Mouse (Mus musculus): ENCODE data around the gene Gm43064. TPM values are rescaled to one million over a fixed set of nuclear protein-coding genes. Genes with fewer than 3 reads are reported as not detected.

Gm43064 gene
- polyA plus RNA-seq, 1 experiment from 2014 or later: 0.55 TPM

GRCm38 (mm10) chr3:103851481-103851880 is 42.1 kb downstream of the Gm43064 start:
- POLR2A ChIA-PET: interaction anchor here (1.0 kb wide), 1 partner anchor 11 kb away, joined by 3 read pairs; no protein-coding TSS in a partner anchor
- no peak for TF ChIP-seq CTCF (IDR thresholded peaks at IDR 0.05)

GRCm38 (mm10) chr3:103851882-103852281 is 42.5 kb downstream of the Gm43064 start:
- ChIA-PET POLR2A (no interaction called here), CTCF (interaction anchor here (0.9 to 3.3 kb wide), 13 partner anchors 10 to 151 kb away, joined by 3 to 22 read pairs (median 5); partner anchors contain the start of genes Bcl2l15 and Rsbn1)
- ATAC-seq (no peak), DNase-seq (ENCODE audit: low read depth, low spot score) (no peak)
- in situ Hi-C loops (cut with MboI; ENCODE audit: low pct_unique_long_range_greater_than_20kb): no loop called here
- no peaks in the 10 kb centered on the region for H3K27me3 ChIP-seq
- no peak for TF ChIP-seq CTCF (IDR thresholded peaks at IDR 0.05)

More at GRCm38 (mm10) chr3:103851481-103851880, 42.1 kb downstream of the Gm43064 start:
- CTCF ChIA-PET: interaction anchor here (1.0 to 3.3 kb wide), 10 partner anchors 9 to 151 kb away, joined by 3 to 22 read pairs (median 5); no protein-coding TSS in a partner anchor
- in situ Hi-C loops (cut with MboI; ENCODE audit: low pct_unique_long_range_greater_than_20kb): no loop called here
- no peaks in the 10 kb centered on the region for H3K27me3 ChIP-seq
- no peak for ATAC-seq
- no peak for DNase-seq (ENCODE audit: low read depth, low spot score)

DNA sequence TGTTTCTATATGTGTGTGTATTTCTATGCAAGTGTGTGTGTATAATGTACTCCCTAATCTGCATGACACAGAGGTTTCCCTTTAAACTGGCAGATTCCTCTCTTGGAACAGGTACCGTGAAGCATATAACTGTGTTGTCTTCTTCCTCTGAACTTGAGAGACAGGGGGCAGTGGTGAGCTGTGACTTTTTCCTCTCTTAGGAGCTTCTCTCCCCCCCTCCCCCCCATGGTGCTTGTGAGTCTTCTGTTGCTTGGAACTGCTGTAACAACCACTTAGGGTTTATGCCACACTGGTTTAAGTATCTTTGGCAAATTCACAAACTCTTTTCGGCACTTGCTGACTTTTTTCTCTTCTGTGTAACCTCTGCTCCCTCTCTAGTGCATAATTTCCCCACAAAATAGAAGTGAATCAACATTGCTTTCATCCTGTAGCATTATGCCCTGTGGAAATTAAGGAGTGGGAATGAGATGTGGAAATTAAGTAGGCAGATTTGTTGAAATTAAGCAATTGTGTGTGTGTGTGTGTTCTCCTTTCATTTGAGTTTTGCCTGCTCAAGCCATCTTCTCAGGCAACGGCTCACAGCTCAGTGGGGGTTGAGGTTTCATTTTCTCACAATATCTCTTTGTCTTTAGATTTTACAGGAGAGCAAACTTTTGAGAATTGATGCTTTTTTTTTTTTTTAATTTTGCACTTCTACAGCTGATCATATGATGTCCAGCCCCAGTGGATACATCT is 43.4 kb downstream of the Gm43064 start:
- ChIA-PET POLR2A (no interaction called here), CTCF (interaction anchor here (0.8 to 3.3 kb wide), 19 partner anchors 9 to 150 kb away, joined by 3 to 22 read pairs (median 5); partner anchors contain the start of genes Bcl2l15 and Rsbn1)
- in situ Hi-C loops (cut with MboI; ENCODE audit: low pct_unique_long_range_greater_than_20kb): no loop called here

DNA sequence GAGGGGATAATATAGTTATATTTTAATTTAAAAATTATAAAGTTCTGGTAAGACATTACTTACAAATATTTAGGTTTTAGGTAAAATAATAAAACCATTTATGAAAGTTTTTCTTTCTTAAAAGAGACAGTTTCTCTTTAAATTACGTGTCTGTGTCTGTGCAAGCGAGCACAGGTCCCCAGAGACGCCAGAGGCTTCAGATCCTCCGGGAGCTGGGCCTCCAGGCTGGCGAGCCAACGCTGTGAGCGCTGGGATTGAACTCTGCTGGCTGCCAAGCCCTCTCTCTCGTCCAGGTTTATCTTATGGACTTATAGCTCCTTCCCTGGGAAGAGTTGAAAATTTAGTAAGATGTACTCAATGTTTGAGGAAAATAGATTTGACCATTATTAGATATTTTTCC is 44.4 kb downstream of the Gm43064 start:
- ATAC-seq: no peak
- DNase-seq (ENCODE audit: low read depth, low spot score): no peak
- in situ Hi-C loops (cut with MboI; ENCODE audit: low pct_unique_long_range_greater_than_20kb): no loop called here
- CTCF ChIA-PET: interaction anchor here (1.3 to 3.3 kb wide), 6 partner anchors 8 to 60 kb away, joined by 3 to 22 read pairs (median 4); partner anchors contain the start of gene Rsbn1
- POLR2A ChIA-PET: no interaction called here
- no peak for TF ChIP-seq CTCF (IDR thresholded peaks at IDR 0.05)
- no peaks in the 10 kb centered on the region for H3K27me3 ChIP-seq

More for the DNA sequence above, 43.4 kb downstream of the Gm43064 start:
- H3K27me3 ChIP-seq: no peaks in the 10 kb centered on the region
- TF ChIP-seq CTCF (IDR thresholded peaks at IDR 0.05): peak; percentile 79
- DNase-seq (ENCODE audit: low read depth, low spot score) (no peak), ATAC-seq (peak; percentile 47)

DNA sequence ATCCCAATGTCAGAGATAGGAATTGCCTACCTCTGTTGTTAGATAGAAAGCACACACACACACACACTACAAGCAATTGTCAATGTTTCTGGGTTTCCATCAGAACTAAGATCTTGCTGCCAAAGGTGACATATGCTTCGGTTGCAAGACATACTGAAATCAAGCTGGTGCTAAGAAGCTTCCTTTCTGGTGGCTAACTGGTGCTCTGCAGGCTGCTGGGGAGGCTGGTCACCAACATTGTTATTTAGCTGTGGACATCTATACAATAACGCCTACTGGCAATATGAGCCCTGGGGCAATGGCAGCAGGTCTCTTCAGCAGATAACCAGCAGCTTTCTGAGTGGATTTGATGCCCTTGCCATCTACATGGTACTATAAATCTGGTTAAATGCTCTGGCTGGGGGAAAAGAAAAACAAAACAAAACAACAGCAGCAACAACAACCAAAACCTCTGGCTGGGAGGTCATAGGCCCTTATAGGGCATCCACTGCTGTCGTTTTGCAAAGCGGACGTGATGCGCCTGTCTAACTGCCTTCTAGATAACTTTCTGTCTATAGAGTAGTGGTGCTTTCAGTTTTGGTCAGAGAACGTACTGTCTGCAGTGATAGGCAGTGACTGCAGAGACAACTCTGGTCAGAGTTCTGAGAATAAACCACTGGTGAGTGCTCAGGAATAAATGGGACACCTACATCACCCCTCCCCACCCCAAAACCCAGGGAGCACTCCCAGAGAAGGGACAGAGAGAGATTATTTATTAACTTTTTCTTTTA is 47.8 kb downstream of the Gm43064 start:
- no peaks in the 10 kb centered on the region for H3K27me3 ChIP-seq
- in situ Hi-C loops (cut with MboI; ENCODE audit: low pct_unique_long_range_greater_than_20kb): no loop called here
- no peak for ATAC-seq
- DNase-seq (ENCODE audit: low read depth, low spot score): no peak
- CTCF ChIA-PET: interaction anchor here (1.5 kb wide), 1 partner anchor 17 kb away, joined by 3 read pairs; no protein-coding TSS in a partner anchor
- no peak for TF ChIP-seq CTCF (IDR thresholded peaks at IDR 0.05)
- POLR2A ChIA-PET: no interaction called here

DNA sequence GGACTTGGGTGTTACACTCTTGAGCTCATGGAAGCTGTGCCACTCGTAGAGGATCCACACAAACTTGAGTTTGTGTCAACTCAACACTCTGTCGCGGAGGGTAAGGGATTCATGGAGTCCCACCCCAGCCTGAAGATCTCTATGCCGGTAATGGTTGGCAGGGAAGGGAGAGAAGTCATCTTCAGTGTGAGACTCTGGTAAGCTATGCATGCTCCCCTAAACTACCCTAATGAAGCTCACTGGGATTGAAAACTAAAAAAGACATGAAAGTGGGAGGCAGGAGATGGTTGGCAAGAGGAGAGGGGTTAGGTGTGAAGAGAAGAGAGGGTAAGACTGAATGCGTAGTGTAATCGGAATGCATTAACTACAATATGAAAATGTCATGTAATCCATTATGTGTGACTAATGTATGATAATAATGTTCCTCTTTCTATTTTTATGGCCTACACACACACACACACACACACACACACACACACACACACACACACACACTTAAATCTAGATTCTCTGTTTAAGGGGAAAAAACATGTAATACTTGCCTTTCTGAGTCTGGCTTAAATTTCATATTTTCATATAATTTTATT is 48.7 kb downstream of the Gm43064 start:
- no peak for TF ChIP-seq CTCF (IDR thresholded peaks at IDR 0.05)
- no peak for DNase-seq (ENCODE audit: low read depth, low spot score)
- in situ Hi-C loops (cut with MboI; ENCODE audit: low pct_unique_long_range_greater_than_20kb): no loop called here
- CTCF ChIA-PET: interaction anchor here (1.5 kb wide), 1 partner anchor 16 kb away, joined by 3 read pairs; no protein-coding TSS in a partner anchor
- ATAC-seq: no peak
- H3K27me3 ChIP-seq: no peaks in the 10 kb centered on the region
- POLR2A ChIA-PET: no interaction called here

DNA sequence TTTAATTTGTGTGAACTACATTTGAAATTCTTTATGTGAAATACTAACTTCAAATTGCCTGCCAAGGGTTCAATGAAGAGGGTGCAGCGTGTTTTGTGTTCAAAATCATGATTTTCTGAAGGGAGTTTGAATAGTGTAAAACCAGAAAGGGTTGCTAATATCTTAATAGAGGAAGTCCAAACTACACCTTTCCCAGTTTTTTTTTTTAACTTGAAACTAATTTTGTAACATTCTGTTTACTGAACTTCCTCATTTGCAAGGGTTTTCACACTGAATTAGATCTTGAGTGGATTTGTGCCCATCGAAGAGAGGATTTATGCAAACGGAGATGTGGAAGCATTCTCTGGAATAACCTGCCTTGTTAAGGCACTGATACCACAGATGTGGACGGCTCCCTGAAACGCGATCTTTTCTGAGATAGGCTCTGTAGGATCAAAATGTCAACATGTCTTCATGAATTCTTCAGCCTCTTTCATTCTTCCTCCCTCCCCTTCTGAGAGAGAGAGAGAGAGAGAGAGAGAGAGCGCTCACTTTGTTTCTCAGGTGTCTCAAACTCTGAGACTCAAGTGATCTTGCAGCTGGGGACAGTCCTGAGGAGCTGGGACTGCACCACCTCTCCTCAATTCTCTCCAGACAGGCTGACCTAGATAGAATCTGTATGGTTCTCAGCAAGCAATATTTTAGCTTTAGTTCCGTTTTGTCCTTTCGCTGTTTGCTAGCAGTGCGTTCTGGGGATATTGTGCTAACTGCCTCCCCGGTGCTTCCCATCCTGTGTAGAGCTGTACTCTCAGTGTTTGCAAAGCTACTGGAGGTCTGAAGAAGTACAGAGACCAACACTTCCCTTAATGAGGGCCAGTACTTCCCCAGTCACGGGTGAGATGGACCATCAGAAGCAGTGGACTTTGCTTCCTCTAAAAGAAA is 49.8 kb downstream of the Gm43064 start, which contains the start of gene Ptpn22:
Ptpn22 (plus strand) TSS at position 915 of the 921 bp plus-strand sequence.
- in situ Hi-C loops (cut with MboI; ENCODE audit: low pct_unique_long_range_greater_than_20kb): no loop called here
- no peak for TF ChIP-seq CTCF (IDR thresholded peaks at IDR 0.05)
- ChIA-PET POLR2A (interaction anchor here (0.6 to 1.0 kb wide), 4 partner anchors 9 to 106 kb away, joined by 3 to 4 read pairs (median 4); no protein-coding TSS in a partner anchor), CTCF (interaction anchor here (0.9 to 4.1 kb wide), 6 partner anchors 16 to 59 kb away, joined by 3 to 15 read pairs (median 5); no protein-coding TSS in a partner anchor)
- no peak for DNase-seq (ENCODE audit: low read depth, low spot score)
- H3K27me3 ChIP-seq: no peaks in the 10 kb centered on the region
- no peak for ATAC-seq

- H3K27me3 ChIP-seq: no peaks in the 10 kb centered on the region
- no peak for TF ChIP-seq CTCF (IDR thresholded peaks at IDR 0.05)
- ATAC-seq (peak; percentile 78), DNase-seq (ENCODE audit: low read depth, low spot score) (peak; percentile 96)
- CTCF ChIA-PET: interaction anchor here (0.9 to 4.1 kb wide), 7 partner anchors 11 to 58 kb away, joined by 3 to 15 read pairs (median 5); no protein-coding TSS in a partner anchor
- POLR2A ChIA-PET: interaction anchor here (0.6 to 1.0 kb wide), 4 partner anchors 10 to 105 kb away, joined by 3 to 4 read pairs (median 4); no protein-coding TSS in a partner anchor
- in situ Hi-C loops (cut with MboI; ENCODE audit: low pct_unique_long_range_greater_than_20kb): no loop called here
Observed at GRCm38 (mm10) chr3:103859851-103860391, 50.5 kb downstream of the Gm43064 start.

DNA sequence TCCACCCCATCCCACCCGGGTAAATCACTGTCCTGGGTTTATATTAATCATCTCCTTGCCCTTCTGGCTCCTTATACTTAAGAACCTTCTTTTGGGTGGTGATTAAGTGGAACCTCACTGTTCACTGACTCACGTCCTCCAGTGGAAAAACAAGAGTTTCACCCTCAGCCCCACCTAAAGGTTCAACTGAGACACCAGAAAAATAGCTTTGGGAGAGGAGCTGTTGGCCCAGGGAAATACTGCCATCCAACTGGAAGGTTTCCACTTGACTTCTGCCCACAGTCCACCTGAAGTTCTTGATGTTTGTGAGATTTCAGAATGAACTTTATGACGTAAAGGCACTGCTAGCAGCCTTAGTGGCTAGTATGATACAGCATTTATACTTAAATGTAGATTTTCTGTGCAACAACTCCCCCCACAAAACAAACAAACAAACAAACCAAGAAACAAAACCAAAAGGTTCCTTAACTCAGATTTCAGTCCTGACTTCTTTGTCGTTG is 53.4 kb downstream of the Gm43064 start:
- POLR2A ChIA-PET: interaction anchor here (1.2 kb wide), 1 partner anchor 12 kb away, joined by 3 read pairs; no protein-coding TSS in a partner anchor
- CTCF ChIA-PET: interaction anchor here (2.4 to 4.1 kb wide), 3 partner anchors 9 to 26 kb away, joined by 6 to 22 read pairs (median 15); no protein-coding TSS in a partner anchor
- ATAC-seq (no peak), DNase-seq (ENCODE audit: low read depth, low spot score) (no peak)
- in situ Hi-C loops (cut with MboI; ENCODE audit: low pct_unique_long_range_greater_than_20kb): no loop called here
- H3K27me3 ChIP-seq: no peaks in the 10 kb centered on the region
- TF ChIP-seq CTCF (IDR thresholded peaks at IDR 0.05): peak; percentile 6
